Mouse (Mus musculus) megakaryocyte, embryonic 14.5 days (primary cell): Measurements from ENCODE around the gene Limk2.

Experiments used
- FLI1 ChIP-seq: IDR thresholded peaks from 2 replicates; pipeline ENCODE4 v1.6.1; 2012; ENCODE audit warnings: low read length, inconsistent platforms, mixed read lengths
- GATA1 ChIP-seq: IDR thresholded peaks from 3 replicates; pipeline ENCODE4 v1.6.1; 2012; ENCODE audit warnings: mixed read lengths, low read length, inconsistent platforms, borderline replicate concordance

DNA sequence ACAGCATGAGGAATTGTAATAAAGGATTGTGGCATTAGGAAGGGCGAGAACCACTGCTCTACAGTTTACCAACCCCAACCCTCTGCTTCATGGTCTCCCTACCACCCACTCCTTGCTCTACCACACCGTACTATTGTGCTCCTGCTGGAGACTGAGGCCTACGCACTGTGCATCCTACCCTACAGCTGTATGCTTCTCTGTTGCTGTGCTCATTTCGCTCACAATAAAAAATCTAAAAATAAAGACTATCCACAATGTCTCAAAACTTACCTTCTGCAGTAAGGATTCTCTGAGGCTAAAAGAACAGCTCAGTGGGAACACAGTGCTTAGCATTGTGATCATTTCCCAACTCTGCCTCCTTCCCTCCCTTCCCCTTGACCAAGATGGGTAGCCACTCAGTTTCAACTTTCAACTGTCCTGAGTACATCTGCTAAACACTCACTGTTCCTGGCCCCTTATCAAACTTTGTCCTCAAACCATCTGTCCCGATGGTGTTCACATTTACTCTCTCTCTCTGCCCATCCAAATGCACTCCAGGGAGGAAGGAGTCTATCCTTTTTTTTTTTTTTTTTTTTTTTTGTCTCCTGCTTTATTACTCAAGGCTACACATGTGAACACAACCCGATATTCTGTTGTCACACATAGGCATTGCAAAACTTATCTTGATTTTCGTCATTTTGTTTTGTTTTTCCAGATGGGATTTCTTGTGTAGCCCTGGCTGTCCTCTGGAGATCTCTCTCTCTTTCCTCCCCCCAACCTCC lies 4.5 kb downstream of the Limk2 start:
- TF ChIP-seq GATA1 = no peak
- TF ChIP-seq FLI1 = no peak
